Mouse (Mus musculus) limb, embryonic 13.5 days (tissue): ENCODE results near the gene Rab43. TPM values are rescaled to one million over a fixed set of nuclear protein-coding genes. Genes with fewer than 3 reads are reported as not detected.

Experiments
- ATAC-seq: fragments of 200-750 bp; cut with Nextera tagmentation; 2 replicates; pipeline ENCODE4 v1.8.0; 2017; ENCODE audit warnings: low read depth, moderate number of reproducible peaks, moderate TSS enrichment; ENCODE audit not compliant: low FRiP score
- H3K27ac ChIP-seq: fragments of 300-500 bp; sonication (generic); 2 replicates; pipeline ENCODE4 v1.5.1; 2015; ENCODE audit warnings: inconsistent platforms, mild to moderate bottlenecking, moderate library complexity
- H3K27me3 ChIP-seq: fragments of 300-500 bp; sonication (generic); 2 replicates; pipeline ENCODE4 v1.6.1; 2015; ENCODE audit warnings: mild to moderate bottlenecking, inconsistent platforms
- H3K36me3 ChIP-seq: fragments of 300-500 bp; sonication (generic); 2 replicates; pipeline ENCODE4 v1.6.1; 2015; ENCODE audit warnings: inconsistent platforms, mild to moderate bottlenecking, moderate library complexity
- H3K4me1 ChIP-seq: fragments of 300-500 bp; sonication (generic); 2 replicates; pipeline ENCODE4 v1.6.1; 2015; ENCODE audit warnings: inconsistent platforms
- H3K4me2 ChIP-seq: fragments of 300-500 bp; sonication (generic); replicated peaks from 2 replicates; pipeline ENCODE4 v1.6.1; 2015; ENCODE audit warnings: inconsistent platforms, mild to moderate bottlenecking, moderate library complexity
- H3K4me3 ChIP-seq: fragments of 300-500 bp; sonication (generic); 2 replicates; pipeline ENCODE4 v1.5.1; 2015; ENCODE audit warnings: moderate library complexity, mild to moderate bottlenecking, inconsistent platforms
- H3K9ac ChIP-seq: fragments of 300-500 bp; sonication (generic); 2 replicates; pipeline ENCODE4 v1.6.1; 2015; ENCODE audit warnings: mild to moderate bottlenecking, inconsistent platforms
- H3K9me3 ChIP-seq: fragments of 300-500 bp; sonication (generic); 2 replicates; pipeline ENCODE4 v1.6.1; 2016; ENCODE audit warnings: inconsistent platforms
- WGBS: fragments of 180-500 bp; shearing (Covaris S2); methylation state at CpG from one replicate; pipeline ENCODE4 v1.1.7; 2015; 5-methylcytosine and 5-hydroxymethylcytosine counted together
- polyA plus RNA-seq: library from polyadenylated mRNA; unstranded; fragments of >200 nt; fragmentation: Nextera tagmentation; extraction: Ambion mirVana; gene quantifications from 2 replicates; pipeline ENCODE4 v1.2.1, GENCODE M21; 2015

Rab43 gene
- polyA plus RNA-seq, 1 experiment from 2014 or later: 9.8 TPM

DNA sequence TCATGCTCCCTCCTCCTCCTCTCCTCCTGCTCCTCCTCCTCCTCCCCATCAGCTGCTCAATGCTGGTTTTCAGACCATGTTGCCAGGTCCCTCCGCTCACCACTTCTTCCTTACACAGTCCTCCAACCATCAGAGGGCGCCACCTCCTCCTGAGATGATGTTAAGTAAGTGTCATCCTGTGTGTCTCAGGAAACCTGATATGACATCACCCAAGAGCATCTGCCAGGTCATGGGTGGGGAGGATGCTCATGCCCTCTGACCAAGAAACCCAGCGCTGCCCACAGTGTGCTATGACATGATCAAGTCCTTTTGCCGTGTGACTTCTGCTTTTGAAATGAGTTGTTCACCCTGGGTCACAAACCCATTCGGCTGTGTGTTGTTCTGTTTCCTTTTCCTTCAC lies 69.2 kb downstream of the Rab43 start:
- 83% methylated on average over 5 of the region's 5 CpGs for WGBS
- ATAC-seq: no peak
- Histone ChIP-seq H3K27me3 (no peaks in the 10 kb centered on the region), H3K4me1 (no peaks in the 10 kb centered on the region), H3K4me2 (no peak overlapping the region), H3K9me3 (no peaks in the 10 kb centered on the region), H3K9ac (no peak overlapping the region), H3K36me3 (no peaks in the 10 kb centered on the region), H3K4me3 (no peak overlapping the region), H3K27ac (no peak overlapping the region)

- 86% methylated on average over 8 of the region's 8 CpGs for WGBS
- Histone ChIP-seq H3K4me3 (no peak overlapping the region), H3K4me2 (no peak overlapping the region), H3K27ac (no peak overlapping the region), H3K36me3 (no peaks in the 10 kb centered on the region), H3K4me1 (no peaks in the 10 kb centered on the region), H3K9ac (no peak overlapping the region), H3K27me3 (no peaks in the 10 kb centered on the region), H3K9me3 (no peaks in the 10 kb centered on the region)
- ATAC-seq: no peak
These were observed 70.0 kb downstream of the Rab43 start for GRCm38 (mm10) chr6:87741978-87742377.

- no peaks in the 10 kb centered on the region for H3K4me1 ChIP-seq
- peaks cover 7% of the 10 kb centered on the region for H3K27me3 ChIP-seq
- no peak overlapping the region for H3K4me2 ChIP-seq
- H3K9me3 ChIP-seq: no peaks in the 10 kb centered on the region
- no peak overlapping the region for H3K9ac ChIP-seq
- H3K36me3 ChIP-seq: no peaks in the 10 kb centered on the region
- H3K4me3 ChIP-seq: no peak overlapping the region
- no peak for ATAC-seq
- H3K27ac ChIP-seq: no peak overlapping the region
These were observed 71.5 kb downstream of the Rab43 start for GRCm38 (mm10) chr6:87740496-87740895.

GRCm38 (mm10) chr6:87739898-87740297 lies 72.1 kb downstream of the Rab43 start:
- H3K27ac ChIP-seq: no peak overlapping the region
- H3K9me3 ChIP-seq: no peaks in the 10 kb centered on the region
- no peaks in the 10 kb centered on the region for H3K36me3 ChIP-seq
- WGBS: 39% methylated on average over 6 of the region's 6 CpGs
- H3K9ac ChIP-seq: no peak overlapping the region
- no peak overlapping the region for H3K4me2 ChIP-seq
- no peak overlapping the region for H3K4me3 ChIP-seq
- ATAC-seq: no peak
- no peaks in the 10 kb centered on the region for H3K4me1 ChIP-seq
- H3K27me3 ChIP-seq: peaks cover 13% of the 10 kb centered on the region

Other genes with a start within 250 kb of the Rab43 start
- gene Prokr1, start 221.4 kb downstream of the Rab43 start, polyA plus RNA-seq: 3.8 and 4.6 TPM in 2 replicates
- 13.4 and 15.4 TPM in 2 replicates for gene Aplf, start 140.0 kb downstream of the Rab43 start, polyA plus RNA-seq
- gene Efcc1, start 81.3 kb downstream of the Rab43 start, polyA plus RNA-seq: 0.32 and 0.62 TPM in 2 replicates
- 0.94 and 1.6 TPM in 2 replicates for gene Gp9, start 34.1 kb downstream of the Rab43 start, polyA plus RNA-seq
- 3.7 and 6.8 TPM in 2 replicates for gene Gm45140, start 23.6 kb upstream of the Rab43 start, polyA plus RNA-seq
- gene Isy1, start 26.6 kb upstream of the Rab43 start, polyA plus RNA-seq: 46.7 and 53.7 TPM in 2 replicates
- gene Cnbp, start 38.9 kb upstream of the Rab43 start, polyA plus RNA-seq: 1,115 and 1,121 TPM in 2 replicates
- gene Copg1, start 75.7 kb upstream of the Rab43 start, polyA plus RNA-seq: 186 and 193 TPM in 2 replicates
- gene Hmces, start 101.8 kb upstream of the Rab43 start, polyA plus RNA-seq: 66.8 and 69.0 TPM in 2 replicates
- 27.8 and 40.0 TPM in 2 replicates for gene H1fx, start 169.5 kb upstream of the Rab43 start, polyA plus RNA-seq
- gene Rab7, start 233.1 kb upstream of the Rab43 start, polyA plus RNA-seq: 184 and 186 TPM in 2 replicates